Mouse (Mus musculus): ENCODE data around the gene Lin7a.

The Lin7a gene

DNA sequence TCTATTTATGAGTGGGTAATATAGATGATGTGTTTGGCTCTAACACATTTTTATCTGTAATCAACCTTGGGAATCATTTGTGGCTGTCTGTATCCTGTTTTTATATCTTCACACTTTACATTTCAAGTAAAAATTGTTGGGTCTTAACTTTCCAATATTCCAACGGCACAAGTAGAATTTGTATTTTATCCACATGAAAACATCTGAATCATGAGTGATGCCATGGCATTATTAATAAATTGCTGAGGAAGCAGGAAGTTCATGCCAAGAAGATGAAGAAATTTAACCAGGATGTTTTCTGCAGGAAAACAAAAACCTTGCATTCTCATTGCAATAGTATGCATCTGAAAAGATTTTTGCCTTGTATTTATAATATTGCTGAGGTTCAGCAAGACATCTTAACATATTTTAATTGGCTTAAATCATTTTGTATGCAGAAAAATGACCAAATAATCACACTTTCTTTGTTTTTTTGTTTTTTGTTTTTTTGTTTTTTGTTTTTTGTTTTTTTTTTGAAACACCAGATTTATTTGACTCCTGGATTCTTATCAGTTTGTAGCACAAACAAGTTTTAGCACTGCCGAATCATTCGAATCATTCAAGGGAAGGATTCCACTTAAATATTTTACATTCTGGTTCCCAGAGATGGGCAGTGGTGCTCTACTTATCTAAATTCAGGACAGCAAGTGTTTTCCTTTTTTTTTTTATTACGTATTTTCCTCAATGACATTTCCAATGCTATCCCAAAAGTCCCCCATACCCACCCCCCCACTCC is 18.1 kb upstream of the Lin7a start:
- no peak for DNase-seq

DNA sequence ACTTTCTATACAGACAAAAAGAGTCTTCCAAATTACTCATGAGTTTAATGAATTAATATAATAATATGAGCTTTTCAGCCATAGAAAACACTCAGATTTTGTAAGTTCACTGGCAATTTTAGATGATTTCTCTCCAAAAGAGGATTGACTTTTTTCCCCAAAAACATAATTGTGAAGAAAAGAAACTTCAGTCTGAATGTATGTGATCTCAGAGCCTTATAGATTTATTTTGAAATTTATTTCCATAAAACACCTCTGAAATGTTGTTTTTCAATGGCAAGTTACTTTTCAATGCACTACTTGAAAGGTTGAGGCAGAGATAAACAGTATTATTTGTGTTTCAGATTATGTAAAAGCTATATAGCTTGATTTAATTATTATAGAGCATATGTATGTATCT is 16.8 kb upstream of the Lin7a start:
- no peak for DNase-seq

DNA sequence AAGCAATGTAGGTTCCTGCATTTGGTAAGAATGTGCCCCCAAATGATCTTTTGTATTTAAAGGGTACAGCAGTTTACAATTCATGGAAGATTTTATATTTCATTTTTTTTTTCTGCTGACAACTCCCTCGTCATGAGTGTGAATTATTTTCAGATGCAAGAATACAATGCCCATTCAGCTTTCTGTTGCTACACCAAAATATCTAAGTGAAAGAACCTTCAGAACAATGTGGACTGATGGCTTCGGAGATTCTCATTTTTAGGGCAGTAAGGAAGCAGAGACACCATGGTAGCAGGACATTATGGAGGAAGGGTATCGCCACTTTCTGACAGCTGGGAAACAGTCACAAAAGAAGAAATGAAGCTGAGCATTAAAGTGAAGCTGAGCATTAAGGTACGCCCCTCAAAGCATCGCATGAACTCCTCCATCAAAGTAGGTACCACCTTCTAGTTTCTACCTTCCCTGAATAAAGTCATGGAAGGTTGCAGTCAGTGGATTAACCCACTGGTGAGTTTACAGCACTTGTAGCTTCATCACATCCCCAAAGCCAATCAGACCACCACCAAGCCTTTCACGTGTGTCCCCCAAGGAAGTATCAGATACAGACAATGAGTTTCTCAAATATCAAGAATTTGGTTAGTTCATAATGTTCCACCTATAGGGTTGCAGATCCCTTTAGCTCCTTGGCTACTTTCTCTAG is 16.0 kb upstream of the Lin7a start:
- DNase-seq = no peak

DNA sequence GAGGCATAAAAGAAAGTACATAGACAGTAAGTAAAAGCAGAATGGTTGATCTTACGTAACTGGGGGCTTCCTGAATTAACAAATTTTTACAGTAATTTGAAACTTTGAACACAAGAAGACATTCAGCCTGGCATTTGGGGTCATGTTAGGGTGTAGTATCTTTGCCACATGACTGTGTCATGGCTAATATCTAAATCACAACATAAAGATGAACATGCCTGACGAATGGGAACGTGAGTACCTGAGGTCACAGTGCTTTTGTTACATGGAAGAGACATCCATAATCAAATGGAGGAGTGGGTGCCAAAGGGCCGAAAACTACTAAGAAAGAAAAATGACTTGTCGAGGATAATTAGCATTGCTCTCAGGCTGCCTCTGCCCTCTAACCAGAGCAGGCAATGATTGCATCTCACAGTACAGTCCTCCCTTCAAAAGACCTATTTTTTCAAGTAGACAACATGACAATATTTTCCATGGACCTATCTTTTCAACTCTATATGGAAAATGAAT is 15.0 kb upstream of the Lin7a start:
- no peak for DNase-seq

DNA sequence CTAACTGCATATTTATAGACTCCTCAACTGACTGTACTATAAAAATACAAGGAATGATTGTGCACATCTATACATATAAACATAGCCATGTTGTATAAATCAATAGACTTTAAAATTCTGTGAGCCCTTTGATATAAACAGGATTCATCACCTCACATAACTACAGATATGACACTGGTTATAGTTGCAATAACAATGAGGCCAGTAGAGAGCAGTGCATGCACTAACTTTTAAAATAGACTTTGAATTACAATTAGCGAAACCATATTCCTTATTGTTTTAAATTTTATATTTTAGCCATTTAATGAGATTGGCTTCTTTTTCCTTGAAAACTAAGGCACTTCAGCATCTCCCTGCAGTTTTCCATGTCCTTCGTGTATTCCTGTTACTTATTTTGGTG is 11.1 kb upstream of the Lin7a start:
- no peak for DNase-seq

DNA sequence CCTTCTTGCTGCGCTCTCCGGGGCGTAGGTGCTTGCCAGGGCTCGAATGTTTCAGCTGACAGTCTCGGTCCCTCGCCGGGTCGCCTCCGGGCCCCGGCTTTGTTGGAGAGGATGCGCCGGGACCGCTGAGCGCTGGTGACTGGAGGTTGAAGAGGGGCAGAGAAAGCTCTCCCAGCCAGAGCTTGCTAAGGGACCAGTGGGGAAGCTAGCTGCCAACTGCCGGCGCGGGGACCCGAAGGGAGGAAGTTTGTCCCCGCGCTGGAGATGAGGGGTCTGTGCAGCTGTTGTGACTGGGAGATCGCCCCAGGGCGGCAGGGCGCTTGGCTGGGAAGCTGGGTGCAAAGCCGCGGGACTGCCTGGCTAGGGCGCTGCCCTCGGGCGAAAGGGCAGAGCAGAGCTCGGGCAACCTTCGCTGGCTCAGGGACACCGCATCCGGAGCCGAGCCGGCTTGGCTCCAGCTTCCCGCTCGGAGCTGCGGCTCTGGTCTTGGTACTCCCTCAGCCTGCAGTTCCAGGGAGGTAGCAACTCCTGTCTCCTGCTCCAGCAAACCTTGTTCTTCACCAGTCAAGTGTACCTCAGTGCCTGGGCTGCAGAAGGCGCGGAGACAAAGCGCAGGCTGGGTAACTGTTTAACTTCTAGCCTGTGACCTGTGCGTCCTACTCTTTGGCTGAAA is 781 bp downstream of the Lin7a start:
- DNase-seq = no peak

DNA sequence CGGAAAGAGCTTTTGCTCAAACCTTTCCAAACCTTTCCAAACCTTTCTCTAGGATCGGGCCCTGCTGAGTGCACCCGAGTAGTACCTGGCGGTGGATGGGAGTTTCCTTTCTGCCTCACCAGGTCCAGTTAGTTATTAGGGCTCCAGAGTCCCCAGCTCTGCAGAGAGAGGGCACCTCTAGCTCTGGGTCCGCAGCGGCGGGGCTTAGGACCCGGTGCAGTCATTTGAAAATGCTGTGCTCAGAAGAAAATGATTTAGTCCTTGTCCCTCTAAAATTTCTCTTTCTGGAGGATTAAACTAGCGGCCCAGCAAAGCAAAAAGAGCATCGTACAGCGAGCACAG is 1.3 kb downstream of the Lin7a start:
- DNase-seq = no peak

DNA sequence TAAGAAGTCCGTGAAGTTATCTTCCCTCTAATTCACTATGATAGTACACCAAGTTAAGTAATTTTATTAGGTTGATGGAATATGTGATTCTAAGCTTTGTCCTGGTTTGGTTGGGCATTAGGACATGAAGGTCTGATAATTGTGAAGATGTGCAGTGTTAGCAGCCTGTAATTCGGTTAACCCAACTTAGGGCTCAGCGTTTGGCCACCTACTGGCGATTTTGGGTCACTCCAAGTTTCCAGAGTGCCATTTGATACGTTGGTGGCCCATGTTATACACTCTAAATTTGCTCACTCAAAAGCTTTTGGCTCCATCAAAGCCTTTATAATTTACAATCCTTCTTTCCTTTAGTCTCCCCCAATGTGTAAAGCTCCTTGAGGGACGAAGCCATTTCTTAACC is 2.4 kb downstream of the Lin7a start:
- no peak for DNase-seq

DNA sequence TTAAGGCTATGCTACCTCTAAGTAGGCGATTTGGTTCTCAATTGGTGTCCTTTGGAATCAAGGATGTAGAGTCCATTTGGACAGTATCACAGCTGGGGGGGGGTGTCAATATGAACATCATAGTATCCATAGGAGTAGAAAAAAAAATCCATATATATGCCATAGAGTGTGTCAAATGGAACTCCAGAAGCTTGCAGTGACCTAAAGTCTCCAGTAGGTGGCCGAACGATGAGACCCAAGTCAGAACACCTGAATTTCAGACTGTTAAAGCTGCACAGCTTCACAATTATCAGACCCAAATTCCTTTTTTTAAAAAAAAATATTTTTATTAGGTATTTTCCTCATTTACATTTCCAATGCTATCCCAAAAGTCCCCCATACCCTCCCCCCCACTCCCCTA is 3.3 kb downstream of the Lin7a start:
- DNase-seq = no peak

DNA sequence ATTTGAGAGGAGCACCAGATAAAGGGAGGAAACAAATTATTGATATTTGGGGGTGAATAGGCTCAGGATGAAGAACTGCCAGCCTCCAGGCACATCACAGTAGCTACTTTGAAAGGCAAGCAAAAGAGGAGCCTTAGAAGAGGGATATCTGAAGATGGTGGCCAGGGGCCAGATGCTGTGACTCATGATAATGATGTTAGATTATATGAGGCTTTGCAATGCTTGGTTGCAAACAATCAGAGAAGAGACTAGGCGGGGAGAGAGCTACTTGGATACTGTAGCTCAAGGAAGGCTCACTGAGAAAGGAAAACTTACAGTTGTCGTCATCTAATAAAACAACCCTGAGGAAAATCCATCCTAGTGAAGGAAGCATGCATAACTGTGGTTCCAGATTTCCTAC is 5.2 kb downstream of the Lin7a start:
- no peak for DNase-seq

DNA sequence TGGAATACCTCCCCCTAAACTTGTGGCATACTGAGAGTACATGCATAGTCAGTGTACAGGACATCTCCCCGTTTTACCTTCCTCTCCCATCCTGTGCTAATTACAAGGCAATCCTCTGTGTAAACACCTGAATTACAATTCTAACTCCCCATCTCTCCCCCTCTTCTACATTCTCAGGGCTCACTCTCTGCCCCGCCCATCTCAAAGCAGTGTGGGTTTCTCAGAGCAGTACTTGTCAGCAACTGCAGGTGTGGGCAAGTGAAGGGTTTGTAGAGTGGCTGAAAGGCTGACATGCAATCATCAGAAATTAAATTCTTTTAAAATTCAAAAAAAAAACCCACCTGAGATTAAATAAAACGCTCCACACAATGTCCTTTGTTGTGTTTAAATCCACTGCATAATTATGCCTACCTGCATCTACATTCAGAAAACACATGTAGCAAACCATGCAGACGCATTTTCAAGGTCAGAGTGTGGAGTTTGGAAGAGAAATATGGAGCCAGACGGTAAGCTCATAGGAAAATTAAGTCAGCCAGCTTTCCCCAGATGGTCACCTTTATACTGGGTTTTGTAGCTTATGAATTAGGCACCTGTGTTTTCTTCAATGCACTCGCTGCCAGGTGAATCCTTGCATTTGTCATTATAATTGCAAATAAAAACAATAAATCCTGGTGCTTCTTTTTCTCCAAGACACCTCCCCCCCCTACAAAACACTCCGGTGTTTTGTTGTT is 22.6 kb downstream of the Lin7a start:
- no peak for DNase-seq

DNA sequence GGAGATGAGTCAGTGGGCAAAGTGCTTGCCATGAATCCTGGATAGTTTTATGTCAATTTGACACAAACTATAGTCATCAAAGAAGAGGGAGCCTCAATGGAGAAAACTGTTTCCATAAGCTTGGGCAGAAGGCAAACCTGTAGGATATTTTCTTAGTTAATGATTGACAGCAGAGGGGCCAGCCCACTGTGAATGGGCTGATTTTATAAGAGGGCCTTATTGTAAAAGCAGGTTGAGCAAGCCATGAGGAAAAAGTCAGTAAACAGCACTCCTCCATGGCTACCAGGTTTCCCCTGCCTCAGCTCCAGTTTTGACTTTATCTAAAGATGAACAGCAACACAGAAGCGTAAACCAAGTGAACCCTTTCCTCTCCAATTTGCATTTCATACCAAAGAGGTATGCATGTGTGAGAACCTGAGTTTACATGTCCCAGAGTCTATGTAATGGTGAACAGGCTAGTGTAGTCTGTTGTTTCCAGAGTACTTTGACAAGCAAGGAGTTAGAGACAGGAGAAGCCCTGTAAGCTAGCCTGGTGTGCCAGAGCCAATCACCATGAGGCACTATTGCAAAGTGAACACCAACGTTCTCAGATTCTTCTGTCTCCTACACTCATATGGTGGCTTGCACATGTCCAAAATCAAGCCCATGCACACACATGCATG is 29.2 kb downstream of the Lin7a start:
- no peak for DNase-seq

DNA sequence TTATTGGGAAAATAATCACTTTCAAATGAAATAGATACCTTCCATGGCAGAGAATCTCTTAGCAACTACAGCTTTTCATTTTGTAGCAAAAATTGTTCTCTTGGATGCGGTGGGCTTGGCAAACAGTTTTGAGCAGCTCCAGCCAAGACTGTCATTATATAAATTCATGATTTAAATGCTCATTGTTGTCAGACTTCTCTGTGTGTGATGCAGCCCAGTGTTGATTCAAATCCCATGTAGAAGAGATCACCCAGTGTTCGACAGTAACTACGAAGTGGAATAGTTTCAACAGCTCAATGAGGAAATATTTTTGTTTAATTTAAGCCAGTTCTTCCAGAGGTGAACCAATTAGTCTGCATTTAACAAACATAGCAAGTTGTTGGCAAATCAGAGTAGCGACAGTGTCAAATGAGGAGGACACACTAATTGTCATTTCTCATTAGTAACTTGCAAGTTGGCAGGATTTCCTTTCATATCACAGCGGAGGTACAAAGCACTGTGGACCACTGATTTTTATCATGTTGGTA is 39.5 kb downstream of the Lin7a start:
- DNase-seq = no peak

DNA sequence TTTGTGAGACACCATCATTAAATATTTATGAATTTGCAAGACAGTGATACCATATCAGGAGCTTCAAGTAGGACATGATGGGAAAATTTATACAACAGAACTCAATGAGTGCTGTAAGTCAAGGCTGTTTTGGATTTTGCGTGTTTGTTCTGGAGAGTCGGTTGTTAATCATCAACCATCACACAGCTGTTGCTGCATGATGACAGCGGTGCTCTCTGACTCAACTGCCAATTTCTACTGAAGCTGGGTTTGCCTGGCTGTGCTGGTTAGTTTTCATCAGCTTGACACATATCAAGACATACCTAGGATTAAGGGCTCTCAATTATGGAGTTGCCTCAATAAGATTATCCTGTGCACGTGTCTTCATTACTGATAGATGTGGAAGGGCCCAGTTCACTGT is 41.1 kb downstream of the Lin7a start:
- DNase-seq = no peak

DNA sequence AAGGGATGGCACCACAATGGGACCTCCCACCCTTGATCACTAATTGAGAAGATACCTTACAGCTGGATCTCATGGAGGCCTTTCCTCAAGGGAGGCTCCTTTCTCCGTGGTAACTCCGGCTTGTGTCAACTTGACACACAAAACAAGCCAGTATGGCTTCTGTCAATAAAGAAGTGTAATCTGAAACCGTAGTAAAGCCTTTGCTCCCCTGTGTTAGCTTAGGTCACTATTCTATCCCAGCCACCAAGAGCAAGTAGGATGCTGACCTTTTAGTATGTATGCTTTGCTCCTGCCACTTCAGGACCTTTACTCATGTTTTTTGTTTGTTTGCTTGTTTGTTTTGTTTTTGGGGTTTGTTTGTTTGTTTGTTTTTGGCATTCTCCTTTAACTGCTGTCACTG is 41.9 kb downstream of the Lin7a start:
- DNase-seq = no peak

DNA sequence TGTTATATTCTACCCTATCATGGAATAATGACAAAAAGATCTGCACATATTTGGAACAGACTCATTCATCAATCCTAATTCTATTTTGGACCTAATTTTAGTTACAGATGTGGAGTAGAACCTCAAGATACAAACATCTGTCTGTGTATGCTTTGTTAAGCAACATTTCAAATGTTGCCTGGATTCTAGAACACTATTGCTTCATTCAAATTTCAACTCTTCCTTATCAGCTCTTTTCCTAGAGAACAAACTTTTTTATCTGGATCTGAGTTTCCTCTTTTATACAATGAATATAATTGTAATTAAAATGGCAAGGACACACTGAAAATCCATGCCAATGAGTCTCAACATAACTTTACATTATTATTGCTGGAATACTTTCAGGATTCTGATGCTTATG is 43.8 kb downstream of the Lin7a start:
- DNase-seq = no peak

DNA sequence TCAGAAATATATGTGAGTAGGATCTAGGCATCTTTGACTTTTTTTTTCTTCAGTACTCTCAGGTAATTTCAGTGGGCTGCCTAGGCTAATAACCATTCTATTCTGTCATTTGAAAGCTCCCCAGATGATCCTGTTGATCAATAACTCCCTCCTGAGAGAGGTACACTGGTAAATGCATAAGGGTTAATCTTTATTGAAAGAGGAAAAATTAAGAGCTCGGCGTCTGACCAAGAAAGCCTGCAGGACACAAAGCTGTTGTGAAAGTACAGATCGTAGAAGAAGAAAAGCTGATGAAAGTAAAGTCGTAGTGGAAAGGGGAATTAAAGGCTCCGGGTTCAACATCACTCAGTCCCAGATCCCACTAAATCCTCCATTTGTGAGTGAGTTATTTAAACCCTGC is 44.2 kb downstream of the Lin7a start:
- DNase-seq = no peak

DNA sequence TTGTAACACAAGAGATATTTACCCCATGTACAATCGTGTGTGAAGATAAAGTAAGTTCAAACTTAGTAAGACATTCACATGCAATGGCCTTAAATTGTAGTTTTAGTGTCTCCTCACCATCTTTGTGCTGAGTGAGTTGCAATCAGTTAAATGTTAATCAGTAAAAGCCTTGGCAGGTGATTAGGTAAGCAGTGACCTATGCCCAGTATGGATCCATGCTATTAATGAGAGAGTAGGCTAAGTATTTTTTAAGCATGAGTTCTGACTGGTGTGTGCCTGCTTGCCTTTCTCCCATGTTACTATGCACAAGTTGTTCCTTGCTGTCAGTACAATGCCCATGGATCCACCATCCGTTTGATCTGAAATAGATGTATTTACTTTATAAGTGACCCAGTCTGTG is 44.6 kb downstream of the Lin7a start:
- DNase-seq = no peak

DNA sequence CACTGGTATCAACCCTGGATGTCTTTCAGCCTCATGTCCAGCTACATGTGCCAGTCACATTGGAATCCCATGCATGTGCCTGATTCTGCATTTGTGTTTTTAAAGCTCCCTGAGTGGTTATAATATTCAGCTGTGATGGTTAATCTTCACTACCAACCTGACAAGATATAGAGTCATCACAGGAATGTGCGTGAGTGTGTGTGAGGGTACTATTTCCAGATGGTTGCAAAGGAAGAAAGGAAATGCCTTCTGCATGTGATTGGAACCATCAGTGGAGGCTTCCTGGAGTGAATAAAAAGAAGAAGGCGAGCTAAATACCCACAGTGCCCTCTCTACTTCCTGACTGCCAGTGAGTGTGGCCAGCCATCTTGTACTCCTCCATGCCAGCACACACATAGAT is 48.2 kb downstream of the Lin7a start:
- DNase-seq = no peak

DNA sequence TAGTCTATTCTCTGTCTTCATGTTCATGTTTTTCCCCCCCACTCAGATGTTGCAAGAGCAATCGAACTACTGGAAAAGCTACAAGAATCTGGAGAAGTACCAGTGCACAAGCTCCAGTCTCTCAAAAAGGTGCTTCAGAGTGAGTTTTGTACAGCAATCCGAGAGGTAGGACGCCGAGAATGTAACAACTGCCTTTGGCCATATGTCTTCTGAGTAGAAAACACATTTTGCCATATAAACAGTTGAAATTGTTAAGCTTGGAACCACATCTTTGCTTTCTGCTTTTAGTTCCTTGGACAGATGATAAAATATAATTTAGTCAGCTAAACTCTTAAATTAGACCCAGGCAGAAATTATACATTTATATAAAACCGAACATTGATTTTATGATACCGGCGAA is 52.4 kb downstream of the Lin7a start:
- DNase-seq = peak; percentile 8

DNA sequence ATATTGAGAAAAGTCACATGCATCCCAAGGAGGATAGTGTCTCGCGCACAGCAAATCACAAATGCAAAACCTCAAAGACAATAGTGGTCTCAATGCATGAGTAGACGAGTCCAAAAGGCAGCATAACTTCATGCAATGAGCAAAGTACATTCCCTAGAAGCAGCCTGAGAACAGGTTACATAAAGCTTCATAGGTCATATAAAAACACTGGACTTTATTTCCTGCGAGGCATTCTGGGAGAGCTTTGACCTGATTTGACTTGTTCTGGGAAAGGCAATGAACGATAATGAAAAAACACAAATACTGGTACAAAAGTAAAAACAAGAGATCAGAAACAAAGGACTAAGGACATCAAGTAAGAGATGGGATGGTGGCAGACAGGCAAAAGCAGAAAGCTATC is 54.1 kb downstream of the Lin7a start:
- DNase-seq = no peak

DNA sequence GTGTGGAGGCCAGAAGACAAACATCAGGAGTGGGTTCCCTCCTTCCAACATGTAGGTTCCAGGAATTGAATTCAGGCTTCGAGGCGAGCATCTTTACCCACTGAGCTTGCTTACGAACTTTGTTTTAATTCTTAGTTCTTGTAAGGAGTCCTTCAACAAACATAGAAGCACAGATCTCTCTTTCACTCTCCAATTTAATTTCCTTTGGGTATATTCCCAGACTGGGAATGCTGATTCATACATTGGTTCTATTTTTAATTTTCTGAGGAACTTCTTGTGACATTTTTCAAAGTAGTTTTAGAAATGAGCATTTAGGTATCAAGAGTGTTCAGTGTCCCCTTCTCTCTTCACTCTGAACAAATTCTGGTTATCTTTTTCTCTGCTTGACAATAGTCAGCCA is 68.0 kb downstream of the Lin7a start:
- no peak for DNase-seq

DNA sequence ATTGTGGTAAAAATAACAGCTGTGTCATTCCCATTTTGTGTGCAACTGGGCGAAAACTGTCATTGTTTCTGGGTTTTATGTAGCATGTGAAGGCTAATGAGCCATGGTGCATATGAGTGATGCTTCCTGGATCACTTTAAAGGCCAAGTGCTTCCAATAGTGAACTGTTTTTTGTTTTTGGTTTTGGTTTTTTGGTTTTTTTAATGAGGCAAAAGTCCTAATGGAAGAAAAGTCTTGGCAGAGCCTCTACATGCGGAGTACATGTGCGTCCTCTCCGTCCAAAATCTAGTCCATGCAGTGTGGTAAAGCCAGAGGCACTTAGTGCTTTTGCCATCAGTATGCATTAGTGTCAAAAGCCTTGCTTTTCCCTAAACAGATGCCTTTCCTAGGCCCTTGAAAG is 69.7 kb downstream of the Lin7a start:
- no peak for DNase-seq

Data from layer of hippocampus, adult 9-11 months (tissue).